Mouse (Mus musculus): ENCODE data around the gene Washc3. TPM values are rescaled to one million over a fixed set of nuclear protein-coding genes. Genes with fewer than 3 reads are reported as not detected.

Gene Washc3
- polyA plus RNA-seq, 1 experiment = 6.0 TPM

DNA sequence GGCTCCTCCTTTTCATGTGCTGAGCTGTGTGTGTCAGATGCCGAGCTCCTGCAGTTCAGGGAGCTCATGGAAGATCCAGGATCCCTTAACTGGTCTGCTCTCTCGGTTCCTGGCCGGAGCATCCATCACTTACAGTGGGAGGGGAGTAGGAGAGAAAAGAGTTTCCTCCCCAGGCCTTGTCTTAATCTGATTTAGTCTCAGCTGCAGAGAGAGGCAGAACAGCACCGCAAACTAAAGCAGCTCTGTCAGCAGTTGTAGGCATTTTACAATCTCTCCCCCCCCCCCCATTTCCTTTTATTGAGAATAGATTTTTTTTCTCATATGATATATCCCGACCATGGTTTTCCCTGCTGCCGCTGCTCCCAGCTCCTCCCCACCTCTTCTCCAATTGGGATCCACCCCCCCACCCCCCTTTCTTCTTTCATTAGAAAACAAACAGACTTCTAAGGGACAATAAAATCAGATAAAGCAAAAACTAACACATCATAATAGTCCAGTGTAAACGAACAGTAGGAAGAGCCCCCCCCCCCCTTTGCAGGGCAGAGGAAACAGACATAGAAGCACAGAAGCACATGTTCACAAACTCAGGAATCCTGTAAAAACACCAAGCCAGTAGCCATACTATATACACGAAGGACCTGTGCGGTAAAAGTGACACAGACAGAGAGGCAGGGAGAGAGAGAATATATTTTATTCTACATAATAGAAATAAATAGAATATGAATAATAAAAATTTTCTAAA lies 51.4 kb downstream of the Washc3 start:
- 74% methylated on average over 9 of the region's 9 CpGs for WGBS
- TF ChIP-seq CTCF (IDR thresholded peaks at IDR 0.05; ENCODE audit: extremely low read depth, insufficient read depth, insufficient read length, insufficient replicate concordance) (no peak), POLR2A (IDR thresholded peaks at IDR 0.05; ENCODE audit: low read depth, low read length) (no peak)
- Histone ChIP-seq H3K4me1 (ENCODE audit: control insufficient read depth, insufficient read depth, insufficient read length) (no peaks in the 10 kb centered on the region), H3K27ac (ENCODE audit: insufficient read depth, low read length) (no peak overlapping the region), H3K36me3 (ENCODE audit: control insufficient read depth, insufficient read depth, low read length) (no peaks in the 10 kb centered on the region), H3K4me3 (ENCODE audit: extremely low read depth, insufficient read depth, insufficient read length) (no peak overlapping the region), H3K27me3 (ENCODE audit: control insufficient read depth, insufficient read depth, low read length) (no peaks in the 10 kb centered on the region)
- DNase-seq (ENCODE audit: low read depth in 1 of 2, low spot score in 2 of 2) = no peak

DNA sequence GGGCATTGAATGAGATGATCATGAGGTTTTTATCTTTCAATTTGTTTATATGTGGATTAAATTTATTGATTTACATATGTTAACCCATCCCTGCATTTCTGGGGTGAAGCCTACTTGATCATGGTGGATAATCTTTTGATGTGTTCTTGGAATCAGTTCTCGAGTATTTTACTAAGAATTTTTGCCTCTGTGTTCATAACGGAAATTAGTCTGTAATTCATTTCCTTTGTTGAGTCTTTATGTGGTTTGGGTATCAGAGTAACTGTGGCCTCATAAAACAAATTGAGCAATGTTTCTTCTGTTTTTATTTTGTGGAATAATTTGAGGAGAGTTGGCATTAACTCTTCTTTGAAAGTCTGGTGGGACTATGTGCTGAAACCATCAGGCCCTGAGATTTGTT lies 54.7 kb downstream of the Washc3 start:
- no peak overlapping the region for H3K27ac ChIP-seq (ENCODE audit: insufficient read depth, low read length)
- H3K36me3 ChIP-seq (ENCODE audit: control insufficient read depth, insufficient read depth, low read length) = no peaks in the 10 kb centered on the region
- WGBS = 32% methylated on average over 2 of the region's 2 CpGs
- no peak for TF ChIP-seq POLR2A (IDR thresholded peaks at IDR 0.05; ENCODE audit: low read depth, low read length)
- no peaks in the 10 kb centered on the region for H3K27me3 ChIP-seq (ENCODE audit: control insufficient read depth, insufficient read depth, low read length)
- no peaks in the 10 kb centered on the region for H3K4me1 ChIP-seq (ENCODE audit: control insufficient read depth, insufficient read depth, insufficient read length)
- no peak for DNase-seq (ENCODE audit: low read depth in 1 of 2, low spot score in 2 of 2)
- no peak overlapping the region for H3K4me3 ChIP-seq (ENCODE audit: extremely low read depth, insufficient read depth, insufficient read length)

DNA sequence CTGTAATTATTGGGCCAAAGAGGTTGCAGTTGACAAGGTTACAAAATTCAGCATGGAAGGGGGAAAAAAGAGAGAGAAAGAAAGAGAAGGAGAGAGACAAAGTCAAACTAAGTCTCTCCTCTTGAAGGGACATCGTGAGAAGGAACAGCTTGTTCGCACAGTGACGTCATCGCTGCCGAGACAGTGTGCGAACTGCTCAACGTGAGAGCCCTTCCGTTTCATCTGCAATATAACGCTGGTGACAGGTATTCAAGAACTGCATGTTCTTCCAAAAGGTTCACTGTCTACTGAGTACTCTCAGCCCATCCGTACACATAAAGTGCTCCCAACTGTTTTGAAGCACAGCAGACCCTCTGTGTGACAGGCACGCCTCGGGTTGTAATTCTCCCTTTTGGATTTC lies 59.4 kb downstream of the Washc3 start:
- H3K4me1 ChIP-seq (ENCODE audit: control insufficient read depth, insufficient read depth, insufficient read length) = no peaks in the 10 kb centered on the region
- 91% methylated on average over 12 of the region's 12 CpGs for WGBS
- no peak for DNase-seq (ENCODE audit: low read depth in 1 of 2, low spot score in 2 of 2)

DNA sequence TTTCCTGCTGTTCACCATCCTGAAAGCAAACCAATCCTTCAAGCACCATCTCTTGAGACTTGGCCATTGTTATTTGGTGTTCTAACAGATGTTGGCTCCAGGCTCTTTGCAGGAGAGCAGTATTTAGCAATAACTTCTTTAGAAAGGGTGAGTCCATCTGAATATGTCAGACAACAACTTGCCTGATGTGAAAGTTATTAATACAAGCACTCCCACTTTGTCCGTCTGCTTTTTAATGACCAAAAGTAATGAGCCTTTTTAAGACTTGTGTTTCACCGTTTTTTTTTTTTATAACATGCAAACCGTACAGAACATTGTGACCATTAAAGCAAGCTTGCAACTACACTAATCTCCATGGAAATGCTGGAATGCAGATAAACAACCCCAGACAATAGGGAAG lies 60.3 kb downstream of the Washc3 start:
- 85% methylated on average over 3 of the region's 3 CpGs for WGBS

More for the DNA sequence above, 59.4 kb downstream of the Washc3 start:
- no peak for TF ChIP-seq POLR2A (IDR thresholded peaks at IDR 0.05; ENCODE audit: low read depth, low read length)
- no peak for TF ChIP-seq CTCF (IDR thresholded peaks at IDR 0.05; ENCODE audit: extremely low read depth, insufficient read depth, insufficient read length, insufficient replicate concordance)
- no peaks in the 10 kb centered on the region for H3K27me3 ChIP-seq (ENCODE audit: control insufficient read depth, insufficient read depth, low read length)
- H3K27ac ChIP-seq (ENCODE audit: insufficient read depth, low read length) = no peak overlapping the region
- H3K4me3 ChIP-seq (ENCODE audit: extremely low read depth, insufficient read depth, insufficient read length) = no peak overlapping the region
- no peaks in the 10 kb centered on the region for H3K36me3 ChIP-seq (ENCODE audit: control insufficient read depth, insufficient read depth, low read length)

DNA sequence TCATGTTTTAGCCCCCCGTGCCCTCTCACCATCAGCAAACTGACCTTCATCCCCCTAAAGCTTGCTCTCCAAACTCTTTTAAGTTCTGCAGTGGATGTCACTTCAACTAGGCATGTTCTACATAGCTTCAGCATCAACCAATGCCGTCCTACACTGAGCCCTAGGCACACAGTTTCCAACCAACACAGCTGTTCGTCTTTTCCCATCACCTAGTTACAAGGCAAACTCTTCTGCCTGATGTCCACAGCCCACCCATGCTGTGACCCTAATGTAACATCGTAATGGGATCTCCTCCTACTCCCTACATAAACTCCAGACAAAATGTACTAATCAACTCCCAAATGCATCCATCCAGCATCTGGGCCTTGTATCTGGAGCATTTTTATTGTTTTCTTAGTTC lies 62.5 kb downstream of the Washc3 start:
- H3K27ac ChIP-seq (ENCODE audit: insufficient read depth, low read length) = no peak overlapping the region
- 86% methylated on average over 4 of the region's 4 CpGs for WGBS
- no peaks in the 10 kb centered on the region for H3K36me3 ChIP-seq (ENCODE audit: control insufficient read depth, insufficient read depth, low read length)
- no peak overlapping the region for H3K4me3 ChIP-seq (ENCODE audit: extremely low read depth, insufficient read depth, insufficient read length)
- H3K27me3 ChIP-seq (ENCODE audit: control insufficient read depth, insufficient read depth, low read length) = no peaks in the 10 kb centered on the region
- H3K4me1 ChIP-seq (ENCODE audit: control insufficient read depth, insufficient read depth, insufficient read length) = no peaks in the 10 kb centered on the region
- TF ChIP-seq CTCF (IDR thresholded peaks at IDR 0.05; ENCODE audit: extremely low read depth, insufficient read depth, insufficient read length, insufficient replicate concordance) (no peak), POLR2A (IDR thresholded peaks at IDR 0.05; ENCODE audit: low read depth, low read length) (no peak)
- no peak for DNase-seq (ENCODE audit: low read depth in 1 of 2, low spot score in 2 of 2)

More for the DNA sequence above, 60.3 kb downstream of the Washc3 start:
- no peak for DNase-seq (ENCODE audit: low read depth in 1 of 2, low spot score in 2 of 2)
- Histone ChIP-seq H3K27ac (ENCODE audit: insufficient read depth, low read length) (no peak overlapping the region), H3K27me3 (ENCODE audit: control insufficient read depth, insufficient read depth, low read length) (no peaks in the 10 kb centered on the region), H3K36me3 (ENCODE audit: control insufficient read depth, insufficient read depth, low read length) (no peaks in the 10 kb centered on the region), H3K4me1 (ENCODE audit: control insufficient read depth, insufficient read depth, insufficient read length) (no peaks in the 10 kb centered on the region), H3K4me3 (ENCODE audit: extremely low read depth, insufficient read depth, insufficient read length) (no peak overlapping the region)
- TF ChIP-seq CTCF (IDR thresholded peaks at IDR 0.05; ENCODE audit: extremely low read depth, insufficient read depth, insufficient read length, insufficient replicate concordance) = no peak
- no peak for TF ChIP-seq POLR2A (IDR thresholded peaks at IDR 0.05; ENCODE audit: low read depth, low read length)

DNA sequence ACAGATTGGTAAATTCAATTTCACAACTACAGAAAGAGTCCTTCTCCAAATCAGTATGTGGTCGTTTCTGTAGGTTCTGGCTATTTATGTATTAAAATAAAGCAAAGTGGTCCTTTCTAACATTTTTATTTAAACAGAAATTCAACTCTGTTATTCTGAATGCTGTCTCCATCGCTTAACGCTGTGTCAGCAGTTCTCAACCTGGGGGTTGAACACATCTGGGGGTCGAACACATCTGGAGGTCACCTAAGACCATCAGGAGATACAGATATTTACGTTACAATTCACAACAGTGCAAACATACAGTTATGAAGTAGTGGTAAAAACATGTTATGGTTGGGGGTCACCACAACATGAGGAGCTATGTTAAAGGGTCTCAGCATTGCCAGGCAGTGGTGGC lies 73.2 kb downstream of the Washc3 start:
- WGBS = 88% methylated on average over 5 of the region's 5 CpGs
- Histone ChIP-seq H3K27ac (ENCODE audit: insufficient read depth, low read length) (no peak overlapping the region), H3K27me3 (ENCODE audit: control insufficient read depth, insufficient read depth, low read length) (no peaks in the 10 kb centered on the region), H3K36me3 (ENCODE audit: control insufficient read depth, insufficient read depth, low read length) (no peaks in the 10 kb centered on the region), H3K4me3 (ENCODE audit: extremely low read depth, insufficient read depth, insufficient read length) (no peak overlapping the region), H3K4me1 (ENCODE audit: control insufficient read depth, insufficient read depth, insufficient read length) (no peaks in the 10 kb centered on the region)
- no peak for TF ChIP-seq CTCF (IDR thresholded peaks at IDR 0.05; ENCODE audit: extremely low read depth, insufficient read depth, insufficient read length, insufficient replicate concordance)
- DNase-seq (ENCODE audit: low read depth in 1 of 2, low spot score in 2 of 2) = no peak

DNA sequence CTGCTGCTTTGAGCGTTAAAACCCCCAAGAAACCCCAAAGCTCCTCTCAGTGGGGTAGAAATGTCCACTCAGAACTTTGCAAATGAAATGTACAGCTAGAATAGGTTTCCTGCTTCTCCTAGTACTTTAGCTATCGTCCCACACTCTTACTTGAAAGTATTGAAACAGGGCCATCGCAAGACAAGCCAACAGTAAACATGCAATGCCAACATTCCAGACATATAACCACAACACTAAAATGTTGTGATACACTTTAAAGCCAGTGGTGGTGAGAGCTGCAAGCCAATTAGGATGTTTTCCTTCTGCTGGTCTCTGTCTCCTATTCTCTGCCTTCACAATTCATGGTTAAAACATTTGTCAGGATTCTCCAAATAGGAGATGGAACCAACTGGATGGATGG lies 80.8 kb downstream of the Washc3 start:
- TF ChIP-seq CTCF (IDR thresholded peaks at IDR 0.05; ENCODE audit: extremely low read depth, insufficient read depth, insufficient read length, insufficient replicate concordance) = no peak
- TF ChIP-seq POLR2A (IDR thresholded peaks at IDR 0.05; ENCODE audit: low read depth, low read length) = no peak
- WGBS = 80% methylated on average over 3 of the region's 3 CpGs
- no peaks in the 10 kb centered on the region for H3K36me3 ChIP-seq (ENCODE audit: control insufficient read depth, insufficient read depth, low read length)

More for the DNA sequence above, 80.8 kb downstream of the Washc3 start:
- Histone ChIP-seq H3K27ac (ENCODE audit: insufficient read depth, low read length) (no peak overlapping the region), H3K4me3 (ENCODE audit: extremely low read depth, insufficient read depth, insufficient read length) (no peak overlapping the region), H3K4me1 (ENCODE audit: control insufficient read depth, insufficient read depth, insufficient read length) (no peaks in the 10 kb centered on the region), H3K27me3 (ENCODE audit: control insufficient read depth, insufficient read depth, low read length) (no peaks in the 10 kb centered on the region)
- no peak for DNase-seq (ENCODE audit: low read depth in 1 of 2, low spot score in 2 of 2)

All from spleen, adult 2 months (tissue).